Mouse (Mus musculus) frontal cortex, postnatal 25 days (tissue): ENCODE results near the gene Dmwd.
"Not testable (repeated sequence)": the region's sequence is repeated elsewhere in the genome, so short reads cannot be mapped to it uniquely, and the experiment has no call there.

ENCODE experiments used
- DNase-seq, 2 experiments: peaks; one replicate each; pipeline ENCODE4 v3.0.0; 2022; ENCODE audit warnings: low spot score in 2 of 2

Gene Dmwd

DNA sequence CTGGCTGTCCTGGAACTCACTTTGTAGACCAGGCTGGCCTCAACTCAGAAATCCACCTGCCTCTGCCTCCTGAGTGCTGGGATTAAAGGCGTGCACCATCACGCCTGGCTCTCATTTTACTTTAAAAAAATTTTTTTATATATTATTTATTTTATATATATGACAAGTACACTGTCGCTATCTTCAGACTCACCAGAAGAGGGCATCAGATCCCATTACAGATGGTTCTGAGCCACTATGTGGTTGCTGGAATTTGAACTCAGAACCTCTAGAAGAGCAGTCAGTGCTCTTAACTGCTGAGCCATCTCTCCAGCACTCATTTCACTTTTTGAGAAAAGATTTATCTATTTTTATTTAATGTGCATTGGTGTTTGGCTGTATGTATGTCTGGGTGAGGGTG lies 5.0 kb upstream of the Dmwd start:
- DNase-seq, result not testable (repeated sequence)

DNA sequence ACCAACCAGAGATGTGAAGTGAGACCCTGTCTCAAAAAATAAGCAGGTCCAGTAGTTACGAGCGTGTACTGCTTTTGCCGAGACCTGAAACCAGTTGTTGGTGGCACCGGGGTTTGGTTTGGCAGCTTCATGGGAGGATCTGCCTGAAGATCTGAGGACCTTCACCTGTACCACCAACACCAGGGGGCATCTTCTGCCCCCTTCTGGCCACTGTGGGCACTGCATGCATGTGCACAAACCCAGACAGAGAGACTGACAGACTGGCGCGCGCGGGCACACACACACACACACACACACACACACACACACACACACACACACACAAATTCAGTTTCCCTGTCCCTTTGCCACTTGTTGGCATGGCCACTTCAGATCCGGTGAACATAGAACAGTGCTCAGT lies 2.5 kb upstream of the Dmwd start:
- DNase-seq, result no peak

- no peak for DNase-seq
Measured at GRCm38 (mm10) chr7:19074494-19074893, 1.5 kb upstream of the Dmwd start.

DNA sequence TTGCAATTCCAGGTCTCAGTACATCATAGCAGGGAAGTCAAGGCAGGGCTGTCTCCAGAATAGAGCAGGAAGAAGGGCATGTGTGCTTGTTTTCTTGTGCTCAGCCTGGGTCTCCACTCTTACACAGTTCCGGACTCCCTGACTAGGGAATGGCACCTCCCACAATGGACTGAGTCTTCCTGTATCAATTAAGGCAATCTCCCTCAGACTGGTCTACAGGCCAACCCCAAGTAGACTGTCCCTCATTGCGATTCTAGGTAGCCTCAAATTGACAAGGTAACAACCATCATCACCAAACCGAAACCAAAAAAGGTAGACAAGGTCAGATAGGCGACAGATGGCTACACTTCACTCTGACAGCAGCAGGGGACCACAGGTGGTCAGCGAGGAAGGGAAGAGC lies 796 bp upstream of the Dmwd start:
- no peak for DNase-seq

GRCm38 (mm10) chr7:19076586-19076991 lies 562 bp downstream of the Dmwd start:
- DNase-seq, result no peak

DNA sequence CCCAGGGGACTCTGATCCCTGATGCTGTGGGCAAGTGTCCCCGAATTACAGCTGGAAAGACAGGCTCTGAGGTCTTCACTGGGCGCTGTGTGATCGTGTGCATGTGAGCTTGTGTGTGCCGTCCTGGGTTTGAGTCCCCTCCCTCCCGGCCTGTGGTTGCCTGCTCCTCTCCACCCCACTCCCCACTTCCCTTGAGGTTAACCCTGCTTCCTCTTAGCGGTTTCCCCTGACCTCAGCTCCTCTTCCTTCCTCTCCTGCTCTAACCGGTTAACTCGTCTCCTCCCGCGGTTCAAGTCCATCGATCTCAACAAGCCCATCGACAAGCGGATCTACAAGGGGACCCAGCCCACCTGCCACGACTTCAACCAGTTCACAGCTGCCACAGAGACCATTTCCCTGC lies 1.7 kb downstream of the Dmwd start:
- no peak for DNase-seq

DNA sequence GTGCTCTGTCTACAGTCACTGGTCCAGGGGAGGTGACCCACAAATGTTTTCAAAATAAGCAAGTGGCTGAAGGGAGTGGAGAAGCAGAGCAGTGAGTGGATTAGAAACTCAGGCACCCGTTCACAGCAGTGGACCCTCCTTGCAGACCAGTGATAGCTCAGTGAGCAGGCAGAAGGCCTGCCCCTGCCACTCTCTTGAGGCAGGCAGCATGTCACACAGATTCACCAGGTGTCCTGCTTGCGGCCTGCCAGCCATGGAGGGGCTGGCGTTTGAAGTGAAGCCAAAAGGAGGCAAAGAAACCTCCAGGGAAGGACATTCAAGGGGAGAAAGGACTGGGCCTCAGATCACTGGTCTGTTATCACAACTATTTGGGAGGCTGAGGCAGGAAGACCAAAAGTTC lies 2.7 kb downstream of the Dmwd start:
- DNase-seq, result no peak

GRCm38 (mm10) chr7:19080451-19080950 lies 4.5 kb downstream of the Dmwd start:
- no peak for DNase-seq

GRCm38 (mm10) chr7:19082171-19082570 lies 6.1 kb downstream of the Dmwd start:
- DNase-seq, result no peak

- DNase-seq, result no peak
Measured at GRCm38 (mm10) chr7:19083096-19083495, 7.1 kb downstream of the Dmwd start.

DNA sequence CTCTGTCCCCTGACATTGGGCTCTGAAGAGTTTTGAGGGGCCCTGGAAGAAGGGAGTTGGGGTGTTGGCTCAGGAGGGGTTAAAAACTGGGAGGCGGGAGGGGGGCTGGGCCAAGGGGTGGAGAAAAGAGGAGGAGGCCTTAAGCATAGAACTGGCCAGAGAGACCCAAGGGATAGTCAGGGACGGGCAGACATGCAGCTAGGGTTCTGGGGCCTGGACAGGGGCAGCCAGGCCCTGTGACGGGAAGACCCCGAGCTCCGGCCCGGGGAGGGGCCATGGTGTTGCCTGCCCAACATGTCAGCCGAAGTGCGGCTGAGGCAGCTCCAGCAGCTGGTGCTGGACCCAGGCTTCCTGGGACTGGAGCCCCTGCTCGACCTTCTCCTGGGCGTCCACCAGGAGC lies 7.7 kb downstream of the Dmwd start, which contains the start of gene Dmpk:
Gene Dmpk, plus strand, starts transcription at position 149 of the 400 bp plus-strand sequence.
- no peak for DNase-seq

GRCm38 (mm10) chr7:19084277-19084771 lies 8.3 kb downstream of the Dmwd start:
- no peak for DNase-seq

- DNase-seq, result no peak
Measured at GRCm38 (mm10) chr7:19084921-19085473, 9.0 kb downstream of the Dmwd start.

DNA sequence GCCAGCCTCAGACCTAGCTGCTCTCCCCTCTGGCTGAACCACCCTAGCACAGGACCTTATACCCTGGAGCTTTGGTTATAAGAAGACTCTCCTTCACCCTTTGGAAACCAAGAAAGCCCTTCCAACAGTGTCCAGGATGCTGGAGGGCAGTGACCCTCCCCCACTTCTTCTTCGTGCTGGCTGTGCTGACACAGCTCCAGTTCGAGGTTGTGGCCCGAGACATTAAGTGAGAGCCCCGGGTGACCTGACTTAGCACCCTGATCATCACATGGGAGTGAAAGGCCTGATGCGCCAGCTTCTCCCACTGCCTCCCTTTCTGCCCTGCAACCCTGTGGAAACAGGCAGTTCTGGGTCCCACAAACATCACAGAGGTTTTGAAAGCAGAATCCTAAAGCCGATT lies 9.5 kb downstream of the Dmwd start:
- no peak for DNase-seq

DNA sequence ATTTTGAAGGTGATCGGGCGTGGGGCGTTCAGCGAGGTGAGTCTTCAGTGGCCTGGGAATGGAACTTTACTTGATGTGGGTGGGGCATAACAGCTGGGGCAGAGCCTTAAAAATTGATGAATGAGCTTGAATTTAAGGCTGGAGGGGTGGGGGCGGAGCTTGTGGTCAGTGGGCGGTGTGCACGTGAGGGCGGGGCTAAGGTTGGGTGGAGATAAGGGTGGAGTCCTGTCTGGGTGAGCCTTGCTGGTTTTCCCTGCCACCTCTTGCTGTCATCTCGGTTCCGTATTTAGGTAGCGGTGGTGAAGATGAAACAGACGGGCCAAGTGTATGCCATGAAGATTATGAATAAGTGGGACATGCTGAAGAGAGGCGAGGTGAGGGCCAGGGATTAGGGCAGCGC lies 10.0 kb downstream of the Dmwd start:
- DNase-seq, result no peak

DNA sequence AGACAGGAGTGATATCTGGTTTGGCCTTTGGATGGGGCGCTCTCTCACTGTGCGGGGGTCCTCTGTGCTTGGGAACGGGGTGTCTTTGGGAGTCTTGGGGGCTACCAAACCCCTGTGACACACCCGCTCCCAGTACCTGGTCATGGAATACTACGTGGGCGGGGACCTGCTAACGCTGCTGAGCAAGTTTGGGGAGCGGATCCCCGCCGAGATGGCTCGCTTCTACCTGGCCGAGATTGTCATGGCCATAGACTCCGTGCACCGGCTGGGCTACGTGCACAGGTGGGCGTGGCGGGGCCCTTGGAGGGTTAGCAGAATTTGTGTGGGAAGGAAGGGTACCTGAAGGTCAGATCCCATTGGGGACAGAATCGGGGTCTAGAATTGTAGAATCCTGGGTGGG lies 10.7 kb downstream of the Dmwd start:
- DNase-seq, result no peak

GRCm38 (mm10) chr7:19088813-19089212 lies 12.8 kb downstream of the Dmwd start:
- DNase-seq, result peak in 1 of 2 experiments; percentile 56

DNA sequence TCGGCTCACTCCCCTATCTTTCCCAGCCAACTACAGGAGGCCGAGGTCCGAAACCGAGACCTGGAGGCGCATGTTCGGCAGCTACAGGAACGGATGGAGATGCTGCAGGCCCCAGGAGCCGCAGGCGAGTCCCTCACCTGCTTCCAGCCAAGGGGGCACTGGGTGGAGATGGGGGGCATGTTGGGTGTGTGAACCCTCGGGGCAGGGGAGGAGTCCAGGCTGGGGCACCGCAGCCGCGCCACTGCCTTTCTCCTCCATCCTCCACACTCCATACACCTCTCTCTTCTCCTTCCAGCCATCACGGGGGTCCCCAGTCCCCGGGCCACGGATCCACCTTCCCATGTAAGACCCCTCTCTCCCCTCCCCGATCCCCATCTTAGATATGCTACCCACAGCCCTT lies 15.9 kb downstream of the Dmwd start:
- DNase-seq, result no peak

DNA sequence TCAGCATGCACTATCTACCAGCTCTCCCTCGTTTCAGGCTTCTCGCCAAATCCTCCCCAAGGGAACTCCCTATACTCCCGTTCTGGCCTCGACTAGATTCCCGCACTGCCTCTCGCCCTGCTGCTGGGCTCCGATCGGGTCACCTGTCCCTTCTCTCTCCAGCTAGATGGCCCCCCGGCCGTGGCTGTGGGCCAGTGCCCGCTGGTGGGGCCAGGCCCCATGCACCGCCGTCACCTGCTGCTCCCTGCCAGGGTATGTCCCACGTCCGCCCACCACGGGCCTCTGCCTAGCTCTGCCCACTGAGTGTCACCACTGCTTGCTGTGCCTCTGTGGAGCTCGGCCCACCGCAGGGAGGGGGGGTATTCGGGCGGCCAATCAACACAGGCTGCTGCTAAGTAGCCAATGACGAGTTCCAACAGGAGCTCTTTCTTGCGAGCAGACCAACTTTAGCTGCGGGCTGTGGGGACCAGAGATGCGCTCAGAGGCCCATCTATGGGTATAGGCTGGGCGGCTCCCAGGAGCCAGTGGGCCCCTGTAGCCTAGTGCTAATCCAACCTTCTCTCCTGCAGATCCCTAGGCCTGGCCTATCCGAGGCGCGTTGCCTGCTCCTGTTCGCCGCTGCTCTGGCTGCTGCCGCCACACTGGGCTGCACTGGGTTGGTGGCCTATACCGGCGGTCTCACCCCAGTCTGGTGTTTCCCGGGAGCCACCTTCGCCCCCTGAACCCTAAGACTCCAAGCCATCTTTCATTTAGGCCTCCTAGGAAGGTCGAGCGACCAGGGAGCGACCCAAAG lies 16.6 kb downstream of the Dmwd start:
- no peak for DNase-seq

GRCm38 (mm10) chr7:19093174-19093521 lies 17.1 kb downstream of the Dmwd start:
- DNase-seq, result peak; percentile 61 to 68

GRCm38 (mm10) chr7:19093537-19094385 lies 17.7 kb downstream of the Dmwd start:
- DNase-seq, result peak; percentile 64 to 75

DNA sequence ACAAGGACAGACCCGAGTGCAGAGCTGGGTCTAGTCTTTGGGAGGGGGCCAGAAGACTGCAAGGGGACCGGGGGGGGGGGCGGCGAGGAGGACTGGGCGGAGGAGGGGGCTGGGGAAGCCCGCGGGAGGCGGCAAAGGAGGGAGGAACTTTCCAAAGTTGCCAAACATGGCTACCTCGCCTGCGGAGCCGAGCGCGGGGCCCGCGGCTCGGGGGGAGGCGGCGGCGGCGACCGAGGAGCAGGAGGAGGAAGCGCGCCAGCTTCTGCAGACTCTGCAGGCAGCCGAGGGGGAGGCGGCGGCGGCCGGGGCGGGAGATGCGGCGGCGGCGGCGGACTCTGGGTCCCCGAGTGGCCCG lies 18.4 kb downstream of the Dmwd start, which contains the start of gene Six5:
Gene Six5, plus strand, starts transcription at position 124 of the 355 bp plus-strand sequence.
- DNase-seq, result no peak
